Mouse (Mus musculus) neutrophil, adult 65 days (primary cell): ENCODE results near the gene Kif1bp. TPM values are rescaled to one million over a fixed set of nuclear protein-coding genes. Genes with fewer than 3 reads are reported as not detected.

Experiments
- total RNA-seq: library from RNA; stranded (reverse); gene quantifications from 2 replicates; pipeline ENCODE4 v1.2.4, GENCODE M21; 2023

Gene Kif1bp
- total RNA-seq = 17.7 and 17.8 TPM in 2 replicates

DNA sequence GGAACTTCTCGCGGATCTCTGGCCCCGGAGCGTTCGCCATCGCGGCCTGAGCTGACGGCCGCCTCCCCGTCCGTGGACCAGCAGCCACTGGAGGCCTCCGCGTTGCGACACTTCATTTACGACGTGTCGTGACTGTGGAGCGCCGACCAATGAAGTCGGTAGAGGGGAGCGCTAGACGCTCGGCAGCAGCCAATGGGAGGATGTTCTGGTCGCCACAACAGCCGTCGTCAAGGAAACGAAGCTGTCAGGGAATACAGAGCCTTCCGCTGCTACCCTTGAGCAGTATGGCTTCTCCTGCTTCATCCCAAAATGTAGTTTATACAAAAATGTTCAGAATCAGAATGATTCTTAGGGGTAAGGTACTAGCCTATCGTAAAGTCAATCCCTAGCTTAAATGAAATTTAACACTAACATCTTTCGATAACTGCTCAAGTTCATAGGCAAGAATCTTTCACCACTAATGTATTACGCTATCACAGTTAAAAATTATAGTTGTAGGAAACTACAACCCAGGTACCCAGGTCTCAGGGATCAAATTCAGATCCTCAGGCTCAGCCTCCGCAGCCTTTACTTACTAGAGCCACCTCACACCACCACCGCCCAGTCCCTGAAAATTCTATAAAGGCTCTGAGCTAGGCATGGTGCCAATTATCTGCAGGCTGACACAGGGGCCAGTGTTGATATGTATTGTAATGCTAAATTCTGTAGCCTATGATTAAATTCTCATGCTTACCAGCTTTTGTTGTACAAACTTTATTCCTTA, at the start of gene Kif1bp:
Gene Kif1bp, minus strand, starts transcription at position 120 of the 763 bp plus-strand sequence.

DNA sequence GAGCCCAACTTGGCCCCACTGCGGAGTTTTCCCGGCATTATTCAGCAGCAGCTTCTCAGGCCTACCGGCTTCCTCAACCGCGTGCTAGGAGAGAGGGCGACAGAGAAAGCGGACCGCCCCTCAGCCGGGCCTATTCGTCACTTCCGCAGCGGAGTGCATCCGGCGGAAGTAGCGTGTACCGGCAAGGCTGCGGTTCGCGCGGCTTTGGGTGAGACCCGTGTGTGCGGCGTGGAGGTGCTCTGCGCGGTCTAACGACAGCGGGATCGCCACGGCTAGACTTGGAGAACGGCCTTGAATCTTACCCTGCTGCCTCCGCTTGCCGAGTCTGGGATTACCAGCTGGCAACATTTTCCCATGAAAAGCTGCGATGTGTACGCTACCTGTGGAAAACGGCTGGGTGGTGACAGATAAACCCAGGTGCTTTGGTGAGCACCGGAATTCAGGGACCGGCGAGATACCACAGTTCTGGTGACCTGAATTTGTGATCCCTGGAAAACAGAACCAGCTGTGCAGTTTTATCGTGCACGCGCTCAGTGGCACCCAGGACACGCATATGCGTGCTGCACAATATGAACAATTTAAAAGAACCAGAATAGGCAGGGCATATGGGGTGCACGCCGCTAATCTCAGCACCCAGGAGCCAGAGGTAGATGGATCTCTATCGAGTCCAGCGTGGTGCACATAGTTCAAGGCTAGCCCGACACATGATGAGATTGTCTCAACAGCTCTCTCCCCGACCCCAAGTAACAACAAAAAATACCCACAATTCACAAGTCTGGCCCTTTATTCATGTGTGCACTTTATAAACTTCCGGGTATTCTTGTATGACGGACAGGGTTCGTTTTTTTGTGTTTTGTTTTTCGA, 24.2 kb upstream of the Kif1bp start, which contains the start of gene Ddx21:
Gene Ddx21, minus strand, starts transcription at position 105 of the 864 bp plus-strand sequence.

DNA sequence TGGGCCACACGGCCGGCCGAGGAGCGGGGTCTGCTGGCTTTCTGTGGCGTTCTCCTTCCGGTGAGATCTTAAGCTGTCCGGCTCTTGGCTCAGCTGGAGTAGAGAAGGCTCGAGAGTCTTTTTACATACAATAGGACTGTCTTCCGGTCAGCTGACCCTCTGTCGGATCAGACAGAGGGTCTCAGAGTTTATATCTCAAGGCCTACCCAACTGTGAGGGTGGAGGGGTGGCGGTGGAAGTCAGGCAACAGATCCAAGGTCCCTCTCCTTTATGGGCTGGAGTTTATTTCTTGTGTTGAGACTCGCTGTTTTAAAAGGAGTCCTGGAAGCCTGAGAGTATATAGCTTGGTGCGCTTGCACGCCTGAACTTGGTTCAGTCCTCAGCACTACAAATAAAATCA, 50.9 kb downstream of the Kif1bp start, which contains the start of gene Srgn:
Gene Srgn, minus strand, starts transcription at position 101 of the 400 bp plus-strand sequence.

Other genes with a start within 250 kb of the Kif1bp start
- gene Hk1, start 198.5 kb downstream of the Kif1bp start, total RNA-seq = 78.7 and 97.1 TPM in 2 replicates
- 0.41 TPM in 1 of 2 replicates, not detected in the other for gene Hkdc1, start 156.0 kb downstream of the Kif1bp start, total RNA-seq
- gene 4930507D05Rik, start 129.0 kb downstream of the Kif1bp start, total RNA-seq = not detected in 2 replicates
- gene Supv3l1, start 128.7 kb downstream of the Kif1bp start, total RNA-seq = 18.3 and 18.4 TPM in 2 replicates
- gene Vps26a, start 91.7 kb downstream of the Kif1bp start, total RNA-seq = 47.0 and 53.3 TPM in 2 replicates
- gene Srgn, start 51.0 kb downstream of the Kif1bp start, total RNA-seq = 1,408 and 1,585 TPM in 2 replicates
- gene Ddx21, start 23.8 kb upstream of the Kif1bp start, total RNA-seq = 33.0 and 33.6 TPM in 2 replicates
- gene Ddx50, start 72.8 kb upstream of the Kif1bp start, total RNA-seq = 47.8 and 78.2 TPM in 2 replicates
- 0.16 TPM in 1 of 2 replicates, not detected in the other for gene Stox1, start 147.7 kb upstream of the Kif1bp start, total RNA-seq
- 72.3 and 94.3 TPM in 2 replicates for gene Ccar1, start 213.8 kb upstream of the Kif1bp start, total RNA-seq